ENCODE assay signal across 17 mouse cellular contexts in genomic region chr9:108275331-108275659, GRCm38 (mm10). TPM values are rescaled to one million over a fixed set of nuclear protein-coding genes. Genes with fewer than 3 reads are reported as not detected.
A peak's percentile ranks its signal among the peaks of the same experiment; 100 is the strongest.
DNase-seq lines count a peak whose midpoint lies in the region; ATAC-seq and TF ChIP-seq lines count a peak whose summit lies in the region.
"Had no signal": no experiment of that assay in that cellular context is flagged by ENCODE, and none has a peak within 500 bp of the region (broad histone marks: within the 10 kb centered on the region; RNA-seq: fewer than 3 reads in every experiment).

No protein-coding gene starts in this region.

- H3K4me2 ChIP-seq in heart, embryonic 13.5 days: no peak overlapping the region
- no peak overlapping the region for H3K4me2 ChIP-seq in liver, postnatal 0 days (ENCODE audit: low read depth, low read length)
- no peak overlapping the region for H3K4me2 ChIP-seq in liver, embryonic 11.5 days
- H3K4me2 ChIP-seq: forebrain, embryonic 13.5 days; hindbrain, embryonic 14.5 days; midbrain, embryonic 15.5 days had no signal

- TF ChIP-seq EP300 in liver, postnatal 0 days (IDR thresholded peaks at IDR 0.05; ENCODE audit: low read depth): no peak

- intact Hi-C loops in left cerebral cortex, postnatal 10 days (cut with DNase I): no loop called here

- H3K9me3 ChIP-seq in heart, embryonic 13.5 days: no peaks in the 10 kb centered on the region
- no peaks in the 10 kb centered on the region for H3K9me3 ChIP-seq in liver, postnatal 0 days (ENCODE audit: low read length)
- H3K9me3 ChIP-seq in liver, embryonic 11.5 days (ENCODE audit: control insufficient read depth, low read length): no peaks in the 10 kb centered on the region
- H3K9me3 ChIP-seq: forebrain, embryonic 13.5 days; midbrain, embryonic 15.5 days had no signal

- no peaks in the 10 kb centered on the region for H3K27me3 ChIP-seq in heart, embryonic 13.5 days (replicated peaks)
- no peaks in the 10 kb centered on the region for H3K27me3 ChIP-seq in liver, postnatal 0 days (ENCODE audit: insufficient read depth, low read length)
- no peaks in the 10 kb centered on the region for H3K27me3 ChIP-seq in liver, embryonic 11.5 days (replicated peaks; ENCODE audit: control insufficient read depth, insufficient read depth, low read length)
- H3K27me3 ChIP-seq: forebrain, embryonic 13.5 days; midbrain, embryonic 15.5 days had no signal

- no peak overlapping the region for H3K9ac ChIP-seq in heart, embryonic 13.5 days
- H3K9ac ChIP-seq in liver, postnatal 0 days (replicated peaks): no peak overlapping the region
- no peak overlapping the region for H3K9ac ChIP-seq in liver, embryonic 11.5 days (ENCODE audit: low read depth, low read length)
- H3K9ac ChIP-seq: forebrain, embryonic 13.5 days; hindbrain, embryonic 14.5 days; midbrain, embryonic 15.5 days had no signal

- no peaks in the 10 kb centered on the region for H3K36me3 ChIP-seq in heart, embryonic 13.5 days
- no peaks in the 10 kb centered on the region for H3K36me3 ChIP-seq in liver, postnatal 0 days (replicated peaks; ENCODE audit: insufficient read depth, low read length)
- no peaks in the 10 kb centered on the region for H3K36me3 ChIP-seq in liver, embryonic 11.5 days (ENCODE audit: control insufficient read depth, insufficient read depth, low read length)
- H3K36me3 ChIP-seq: midbrain, embryonic 15.5 days had no signal

- 19% methylated on average over 6 of the region's 6 CpGs for WGBS in heart, embryonic 13.5 days
- WGBS in liver, postnatal 0 days (ENCODE audit: insufficient replicate concordance): 49% methylated on average over 6 of the region's 6 CpGs
- 50% methylated on average over 6 of the region's 6 CpGs for WGBS in liver, embryonic 11.5 days

- peak overlapping the region; percentile 40; the same call in 1 of the 2 replicates for H3K27ac ChIP-seq in heart, embryonic 13.5 days (replicated peaks)
- peak overlapping the region; percentile 64 for H3K27ac ChIP-seq in liver, postnatal 0 days (ENCODE audit: low read depth)
- H3K27ac ChIP-seq in liver, embryonic 11.5 days (ENCODE audit: low read depth, low read length): no peak overlapping the region
- H3K27ac ChIP-seq: forebrain, embryonic 13.5 days; heart, adult 2 months; hindbrain, embryonic 14.5 days; midbrain, embryonic 15.5 days had no signal

- no peak for ATAC-seq in heart, embryonic 13.5 days (ENCODE audit: extremely low read depth, insufficient number of reproducible peaks, low FRiP score, low TSS enrichment)
- no peak; the same call in 1 of the 2 replicates for ATAC-seq in liver, postnatal 0 days
- no peak for ATAC-seq in liver, embryonic 11.5 days (replicated peaks; ENCODE audit: low FRiP score)
- ATAC-seq: CD4-positive, CD25-positive, alpha-beta regulatory T cell, adult 4 months; forebrain, embryonic 13.5 days; midbrain, embryonic 15.5 days had no signal

- no peak for DNase-seq in heart, adult 18-20 months
- no peak for DNase-seq in liver, postnatal 0 days
- DNase-seq in liver, embryonic 11.5 days (ENCODE audit: low spot score): no peak
- peak; percentile 70 for DNase-seq in lung, postnatal 10 days
- no peak for DNase-seq in left cerebral cortex, postnatal 10 days (ENCODE audit: extremely low spot score in 1 of 2, low spot score in 2 of 2)
- DNase-seq in layer of hippocampus, postnatal 14 days (ENCODE audit: low spot score in 2 of 2): no peak
- no peak for DNase-seq in right cerebral cortex, adult 2 months (ENCODE audit: low spot score in 2 of 2)
- DNase-seq: cerebellum, postnatal 10 days; embryo, embryonic 11 days; heart, adult 2 months; right cerebral cortex, postnatal 25 days; thymus, adult 18-20 months had no signal

- no peak for TF ChIP-seq CTCF in liver, postnatal 0 days (IDR thresholded peaks at IDR 0.05; ENCODE audit: low read depth)

- no peak overlapping the region for H3K4me3 ChIP-seq in heart, embryonic 13.5 days
- no peak overlapping the region for H3K4me3 ChIP-seq in liver, postnatal 0 days (ENCODE audit: low read depth, low read length)
- H3K4me3 ChIP-seq in liver, embryonic 11.5 days (ENCODE audit: low read depth, low read length): no peak overlapping the region
- H3K4me3 ChIP-seq: forebrain, embryonic 13.5 days; heart, adult 2 months; midbrain, embryonic 15.5 days had no signal

- peaks cover 34% of the 10 kb centered on the region for H3K4me1 ChIP-seq in heart, embryonic 13.5 days
- H3K4me1 ChIP-seq in liver, postnatal 0 days (ENCODE audit: insufficient read depth): peaks cover 16% of the 10 kb centered on the region; the same call in 1 of the 2 replicates
- H3K4me1 ChIP-seq in liver, embryonic 11.5 days (replicated peaks; ENCODE audit: control insufficient read depth, insufficient read depth, low read length): no peaks in the 10 kb centered on the region
- H3K4me1 ChIP-seq: forebrain, embryonic 13.5 days; midbrain, embryonic 15.5 days had no signal

RNA-seq across cellular contexts. Expression of gene Dag1, which starts 11.5 kb away (rescaled TPM):
- 136 and 138 TPM in 2 replicates for polyA plus RNA-seq in heart, embryonic 13.5 days (2015; fragmentation: Nextera tagmentation; extraction: Ambion mirVana)
- 100 to 1,000 TPM; 290 to 300 TPM for total RNA-seq in heart, adult 18-20 months (2021)
- 20.0 and 20.8 TPM in 2 replicates for polyA plus RNA-seq in liver, postnatal 0 days (2015; fragmentation: Nextera tagmentation; extraction: Ambion mirVana)
- polyA plus RNA-seq in liver, embryonic 11.5 days (2014; fragmentation: Nextera tagmentation; extraction: Ambion mirVana): 41.1 and 41.5 TPM in 2 replicates
- 100 to 1,000 TPM; 131 to 135 TPM for total RNA-seq in left cerebral cortex, postnatal 10 days (2021)
- 100 to 1,000 TPM; 119 to 120 TPM for total RNA-seq in layer of hippocampus, postnatal 14 days (2021)

RNA-seq across cellular contexts. Expression of gene Nicn1, which starts 14.9 kb away (rescaled TPM):
- polyA plus RNA-seq in heart, embryonic 13.5 days (2015; fragmentation: Nextera tagmentation; extraction: Ambion mirVana): 23.6 and 24.3 TPM in 2 replicates
- 10 to 100 TPM; 22.2 to 25.6 TPM for total RNA-seq in heart, adult 18-20 months (2021)
- 7.7 and 9.5 TPM in 2 replicates for polyA plus RNA-seq in liver, postnatal 0 days (2015; fragmentation: Nextera tagmentation; extraction: Ambion mirVana)
- 11.3 and 13.9 TPM in 2 replicates for polyA plus RNA-seq in liver, embryonic 11.5 days (2014; fragmentation: Nextera tagmentation; extraction: Ambion mirVana)
- 100 to 1,000 TPM; 118 to 122 TPM for total RNA-seq in left cerebral cortex, postnatal 10 days (2021)
- total RNA-seq in layer of hippocampus, postnatal 14 days (2021): 10 to 100 TPM; 85.7 to 86.1 TPM

RNA-seq across cellular contexts. Expression of gene Amt, which starts 21.4 kb away (rescaled TPM):
- 10.9 and 12.9 TPM in 2 replicates for polyA plus RNA-seq in heart, embryonic 13.5 days (2015; fragmentation: Nextera tagmentation; extraction: Ambion mirVana)
- total RNA-seq in heart, adult 18-20 months (2021): 1 to 10 TPM; 5.0 to 5.8 TPM
- polyA plus RNA-seq in liver, postnatal 0 days (2015; fragmentation: Nextera tagmentation; extraction: Ambion mirVana): 10.9 and 13.5 TPM in 2 replicates
- 16.0 and 16.5 TPM in 2 replicates for polyA plus RNA-seq in liver, embryonic 11.5 days (2014; fragmentation: Nextera tagmentation; extraction: Ambion mirVana)
- 10 to 100 TPM; 22.5 to 23.5 TPM for total RNA-seq in left cerebral cortex, postnatal 10 days (2021)
- total RNA-seq in layer of hippocampus, postnatal 14 days (2021): 10 to 100 TPM; 27.1 to 27.9 TPM

RNA-seq across cellular contexts. Expression of gene Rhoa, which starts 30.6 kb away (rescaled TPM):
- polyA plus RNA-seq in heart, embryonic 13.5 days (2015; fragmentation: Nextera tagmentation; extraction: Ambion mirVana): 332 and 341 TPM in 2 replicates
- 100 to 1,000 TPM; 229 to 232 TPM for total RNA-seq in heart, adult 18-20 months (2021)
- 163 and 165 TPM in 2 replicates for polyA plus RNA-seq in liver, postnatal 0 days (2015; fragmentation: Nextera tagmentation; extraction: Ambion mirVana)
- 254 and 264 TPM in 2 replicates for polyA plus RNA-seq in liver, embryonic 11.5 days (2014; fragmentation: Nextera tagmentation; extraction: Ambion mirVana)
- 100 to 1,000 TPM; 209 to 216 TPM for total RNA-seq in left cerebral cortex, postnatal 10 days (2021)
- 100 to 1,000 TPM; 189 to 198 TPM for total RNA-seq in layer of hippocampus, postnatal 14 days (2021)

RNA-seq across cellular contexts. Expression of gene Tcta, which starts 30.7 kb away (rescaled TPM):
- polyA plus RNA-seq in heart, embryonic 13.5 days (2015; fragmentation: Nextera tagmentation; extraction: Ambion mirVana): 31.2 and 32.6 TPM in 2 replicates
- 10 to 100 TPM; 67.6 to 76.8 TPM for total RNA-seq in heart, adult 18-20 months (2021)
- polyA plus RNA-seq in liver, postnatal 0 days (2015; fragmentation: Nextera tagmentation; extraction: Ambion mirVana): 14.8 and 16.3 TPM in 2 replicates
- polyA plus RNA-seq in liver, embryonic 11.5 days (2014; fragmentation: Nextera tagmentation; extraction: Ambion mirVana): 14.9 and 16.1 TPM in 2 replicates
- total RNA-seq in left cerebral cortex, postnatal 10 days (2021): 10 to 100 TPM; 58.0 to 59.3 TPM
- total RNA-seq in layer of hippocampus, postnatal 14 days (2021): 10 to 100 TPM; 45.3 to 46.8 TPM
